Mouse (Mus musculus) liver, embryonic 14.5 days (tissue): ENCODE data around the gene Mcidas.

Experiments used
- CTCF ChIP-seq: IDR thresholded peaks from 2 replicates; pipeline ENCODE4 v1.5.1; 2016; ENCODE audit warnings: antibody characterized with exemption, low read depth, control low read depth
- EP300 ChIP-seq: IDR thresholded peaks from 2 replicates; pipeline ENCODE4 v1.6.1; 2016; ENCODE audit warnings: antibody characterized with exemption, low read depth

- peak; percentile 85 for TF ChIP-seq CTCF
- TF ChIP-seq EP300 = no peak
Measured at GRCm38 (mm10) chr13:112994191-112994590, 546 bp downstream of the Mcidas start.
